Mouse (Mus musculus): ENCODE measurements around the gene Fam81b. TPM values are rescaled to one million over a fixed set of nuclear protein-coding genes. Genes with fewer than 3 reads are reported as not detected.
"Not testable (repeated sequence)": the region's sequence is repeated elsewhere in the genome, so short reads cannot be mapped to it uniquely, and the experiment has no call there.

Gene Fam81b
- polyA plus RNA-seq (2014; fragmentation: Nextera tagmentation; extraction: Ambion mirVana): not detected in 2 replicates

DNA sequence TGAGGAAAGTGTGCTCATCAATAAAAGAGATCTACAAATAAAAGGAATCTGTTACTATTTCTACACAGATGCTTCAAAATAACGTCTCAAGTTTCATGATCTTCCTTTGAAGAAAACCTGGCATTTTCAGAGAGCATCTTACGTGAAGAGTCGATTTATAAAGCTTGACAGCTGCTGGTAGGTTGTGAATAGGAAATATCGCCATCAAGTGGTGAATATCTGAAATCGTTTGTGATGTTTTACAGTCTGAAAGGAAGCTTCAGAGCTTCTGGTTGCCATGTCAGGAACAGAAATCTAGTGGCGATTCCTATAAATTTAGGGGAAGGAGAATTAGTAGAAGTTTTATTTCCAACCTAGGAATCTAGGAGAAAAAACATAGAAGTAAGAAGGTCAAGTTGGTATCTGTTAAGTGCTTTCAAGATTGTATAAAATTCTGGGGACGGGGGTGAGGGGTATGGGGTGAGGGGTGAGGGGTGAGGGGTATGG is at the start of gene Fam81b:
Gene Fam81b, minus strand, starts transcription at position 436 of the 486 bp plus-strand sequence.
- Histone ChIP-seq H3K4me3 (ENCODE audit: low read depth, low read length) (no peak within 1 kb of the TSS), H3K36me3 (ENCODE audit: control insufficient read depth, insufficient read depth, low read length) (no peaks in the 10 kb centered on the region), H3K9me3 (replicated peaks; ENCODE audit: control insufficient read depth, low read length) (no peaks in the 10 kb centered on the region), H3K27me3 (ENCODE audit: control insufficient read depth, insufficient read depth, low read length) (no peaks in the 10 kb centered on the region), H3K27ac (ENCODE audit: low read depth, low read length) (no peak within 1 kb of the TSS), H3K9ac (ENCODE audit: low read depth, low read length) (no peak within 1 kb of the TSS), H3K4me1 (ENCODE audit: control insufficient read depth, insufficient read depth, low read length) (no peaks in the 10 kb centered on the region), H3K4me2 (no peak within 1 kb of the TSS)
- ATAC-seq (replicated peaks; ENCODE audit: insufficient number of reproducible peaks, low FRiP score, low TSS enrichment): no peak
- WGBS (ENCODE audit: insufficient replicate concordance): 34% methylated on average over 7 of the region's 7 CpGs

DNA sequence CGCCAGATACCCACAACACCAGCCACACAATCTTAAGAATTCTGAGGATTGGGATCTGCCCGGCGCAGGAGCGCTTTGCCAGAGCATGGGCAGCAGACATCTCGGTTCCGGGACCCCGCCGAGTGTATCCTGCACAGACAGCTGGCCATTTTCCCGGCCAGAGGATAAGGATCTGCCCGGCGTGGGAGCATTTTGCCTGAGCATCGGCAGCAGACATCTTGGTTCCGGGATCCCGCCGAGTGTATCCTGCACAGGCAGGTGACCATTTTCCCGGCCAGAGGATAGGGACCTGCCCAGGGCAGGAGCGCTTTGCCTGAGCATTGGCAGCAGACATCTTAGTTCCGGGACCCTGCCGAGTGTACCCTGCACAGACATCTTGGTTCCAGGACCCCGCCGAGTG is 41.1 kb upstream of the Fam81b start:
- 46% methylated on average over 18 of the region's 21 CpGs for WGBS (ENCODE audit: insufficient replicate concordance)
- H3K27ac ChIP-seq (ENCODE audit: low read depth, low read length); H3K4me1 ChIP-seq (ENCODE audit: control insufficient read depth, insufficient read depth, low read length); H3K4me2 ChIP-seq; H3K9me3 ChIP-seq (replicated peaks; ENCODE audit: control insufficient read depth, low read length); H3K36me3 ChIP-seq (ENCODE audit: control insufficient read depth, insufficient read depth, low read length); ATAC-seq (replicated peaks; ENCODE audit: insufficient number of reproducible peaks, low FRiP score, low TSS enrichment); H3K27me3 ChIP-seq (ENCODE audit: control insufficient read depth, insufficient read depth, low read length); H3K9ac ChIP-seq (ENCODE audit: low read depth, low read length); H3K4me3 ChIP-seq (ENCODE audit: low read depth, low read length): not testable (repeated sequence)

DNA sequence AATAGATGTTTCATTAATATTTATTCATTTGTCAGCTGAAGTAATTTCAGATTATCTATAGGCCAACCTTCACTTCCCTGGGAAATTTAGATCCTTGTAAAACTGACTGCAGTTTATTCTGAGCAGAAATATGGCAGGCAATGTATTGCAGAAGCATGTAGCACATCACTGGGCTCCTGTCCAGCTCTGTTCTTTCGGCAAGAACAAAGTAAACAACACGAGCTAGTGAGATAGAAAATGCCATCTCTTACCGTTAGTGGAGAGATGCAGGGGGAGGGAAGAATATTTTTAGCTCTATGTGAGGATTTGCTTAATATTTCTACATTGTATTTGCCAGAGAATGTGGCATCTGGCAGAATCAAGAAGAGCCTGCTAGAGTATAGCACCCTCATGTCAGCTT is 13.8 kb upstream of the Fam81b start:
- no peak overlapping the region for H3K9ac ChIP-seq (ENCODE audit: low read depth, low read length)
- H3K27me3 ChIP-seq (ENCODE audit: control insufficient read depth, insufficient read depth, low read length): no peaks in the 10 kb centered on the region
- no peak overlapping the region for H3K27ac ChIP-seq (ENCODE audit: low read depth, low read length)
- no peaks in the 10 kb centered on the region for H3K36me3 ChIP-seq (ENCODE audit: control insufficient read depth, insufficient read depth, low read length)
- H3K4me2 ChIP-seq: no peak overlapping the region
- WGBS (ENCODE audit: insufficient replicate concordance): 43% methylated on average over 3 of the region's 3 CpGs
- no peaks in the 10 kb centered on the region for H3K4me1 ChIP-seq (ENCODE audit: control insufficient read depth, insufficient read depth, low read length)
- no peak for ATAC-seq (replicated peaks; ENCODE audit: insufficient number of reproducible peaks, low FRiP score, low TSS enrichment)
- H3K4me3 ChIP-seq (ENCODE audit: low read depth, low read length): no peak overlapping the region
- no peaks in the 10 kb centered on the region for H3K9me3 ChIP-seq (replicated peaks; ENCODE audit: control insufficient read depth, low read length)

DNA sequence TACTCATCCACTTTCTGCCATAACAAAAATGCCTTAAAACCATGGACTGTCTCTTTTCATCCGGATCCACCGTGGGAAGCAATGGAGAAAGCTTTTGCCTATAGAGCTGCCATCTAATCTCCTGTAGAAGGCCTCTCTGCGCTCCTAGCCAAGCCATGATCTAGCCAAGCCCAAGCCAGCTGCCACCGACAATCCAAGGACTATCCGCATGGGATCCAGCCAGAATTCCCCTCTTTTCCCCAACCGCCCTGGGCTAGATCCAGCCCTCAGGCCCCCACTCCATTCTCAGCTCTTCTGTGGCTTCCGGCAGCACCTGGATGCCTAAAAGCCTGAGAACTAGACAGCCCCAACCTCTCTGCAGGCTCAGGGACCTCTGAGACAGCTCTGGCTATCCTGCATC is 6.7 kb upstream of the Fam81b start:
- Histone ChIP-seq H3K9ac (ENCODE audit: low read depth, low read length) (no peak overlapping the region), H3K36me3 (ENCODE audit: control insufficient read depth, insufficient read depth, low read length) (no peaks in the 10 kb centered on the region), H3K4me2 (no peak overlapping the region), H3K4me1 (ENCODE audit: control insufficient read depth, insufficient read depth, low read length) (no peaks in the 10 kb centered on the region), H3K27ac (ENCODE audit: low read depth, low read length) (no peak overlapping the region), H3K9me3 (replicated peaks; ENCODE audit: control insufficient read depth, low read length) (no peaks in the 10 kb centered on the region), H3K27me3 (ENCODE audit: control insufficient read depth, insufficient read depth, low read length) (no peaks in the 10 kb centered on the region), H3K4me3 (ENCODE audit: low read depth, low read length) (no peak overlapping the region)
- 86% methylated on average over 7 of the region's 7 CpGs for WGBS (ENCODE audit: insufficient replicate concordance)
- ATAC-seq (replicated peaks; ENCODE audit: insufficient number of reproducible peaks, low FRiP score, low TSS enrichment): no peak

GRCm38 (mm10) chr13:76308811-76309210 is 3.9 kb upstream of the Fam81b start:
- Histone ChIP-seq H3K9me3 (replicated peaks; ENCODE audit: control insufficient read depth, low read length) (no peaks in the 10 kb centered on the region), H3K4me1 (ENCODE audit: control insufficient read depth, insufficient read depth, low read length) (no peaks in the 10 kb centered on the region), H3K4me2 (no peak overlapping the region), H3K27me3 (ENCODE audit: control insufficient read depth, insufficient read depth, low read length) (no peaks in the 10 kb centered on the region), H3K36me3 (ENCODE audit: control insufficient read depth, insufficient read depth, low read length) (no peaks in the 10 kb centered on the region), H3K9ac (ENCODE audit: low read depth, low read length) (no peak overlapping the region), H3K27ac (ENCODE audit: low read depth, low read length) (no peak overlapping the region), H3K4me3 (ENCODE audit: low read depth, low read length) (no peak overlapping the region)
- 50% methylated on average over 1 of the region's 1 CpGs for WGBS (ENCODE audit: insufficient replicate concordance)
- ATAC-seq (replicated peaks; ENCODE audit: insufficient number of reproducible peaks, low FRiP score, low TSS enrichment): no peak

GRCm38 (mm10) chr13:76305655-76306365 is 938 bp upstream of the Fam81b start:
- Histone ChIP-seq H3K9ac (ENCODE audit: low read depth, low read length) (no peak overlapping the region), H3K4me3 (ENCODE audit: low read depth, low read length) (no peak overlapping the region), H3K36me3 (ENCODE audit: control insufficient read depth, insufficient read depth, low read length) (no peaks in the 10 kb centered on the region), H3K27ac (ENCODE audit: low read depth, low read length) (no peak overlapping the region), H3K4me1 (ENCODE audit: control insufficient read depth, insufficient read depth, low read length) (no peaks in the 10 kb centered on the region), H3K4me2 (no peak overlapping the region), H3K27me3 (ENCODE audit: control insufficient read depth, insufficient read depth, low read length) (no peaks in the 10 kb centered on the region), H3K9me3 (replicated peaks; ENCODE audit: control insufficient read depth, low read length) (no peaks in the 10 kb centered on the region)
- ATAC-seq (replicated peaks; ENCODE audit: insufficient number of reproducible peaks, low FRiP score, low TSS enrichment): no peak
- 45% methylated on average over 2 of the region's 2 CpGs for WGBS (ENCODE audit: insufficient replicate concordance)

- no peaks in the 10 kb centered on the region for H3K4me1 ChIP-seq (ENCODE audit: control insufficient read depth, insufficient read depth, low read length)
- no peak overlapping the region for H3K4me3 ChIP-seq (ENCODE audit: low read depth, low read length)
- no peaks in the 10 kb centered on the region for H3K9me3 ChIP-seq (replicated peaks; ENCODE audit: control insufficient read depth, low read length)
- no peak overlapping the region for H3K4me2 ChIP-seq
- WGBS (ENCODE audit: insufficient replicate concordance): 89% methylated on average over 3 of the region's 3 CpGs
- no peak overlapping the region for H3K9ac ChIP-seq (ENCODE audit: low read depth, low read length)
- H3K27ac ChIP-seq (ENCODE audit: low read depth, low read length): no peak overlapping the region
- no peaks in the 10 kb centered on the region for H3K36me3 ChIP-seq (ENCODE audit: control insufficient read depth, insufficient read depth, low read length)
- ATAC-seq (replicated peaks; ENCODE audit: insufficient number of reproducible peaks, low FRiP score, low TSS enrichment): no peak
- no peaks in the 10 kb centered on the region for H3K27me3 ChIP-seq (ENCODE audit: control insufficient read depth, insufficient read depth, low read length)
Observed at GRCm38 (mm10) chr13:76305241-76305640, 369 bp upstream of the Fam81b start.

- no peak overlapping the region for H3K4me2 ChIP-seq
- no peaks in the 10 kb centered on the region for H3K36me3 ChIP-seq (ENCODE audit: control insufficient read depth, insufficient read depth, low read length)
- H3K27ac ChIP-seq (ENCODE audit: low read depth, low read length): no peak overlapping the region
- WGBS (ENCODE audit: insufficient replicate concordance): 58% methylated on average over 1 of the region's 1 CpGs
- no peaks in the 10 kb centered on the region for H3K27me3 ChIP-seq (ENCODE audit: control insufficient read depth, insufficient read depth, low read length)
- no peaks in the 10 kb centered on the region for H3K4me1 ChIP-seq (ENCODE audit: control insufficient read depth, insufficient read depth, low read length)
- no peak overlapping the region for H3K9ac ChIP-seq (ENCODE audit: low read depth, low read length)
- no peak overlapping the region for H3K4me3 ChIP-seq (ENCODE audit: low read depth, low read length)
- no peak for ATAC-seq (replicated peaks; ENCODE audit: insufficient number of reproducible peaks, low FRiP score, low TSS enrichment)
- H3K9me3 ChIP-seq (replicated peaks; ENCODE audit: control insufficient read depth, low read length): no peaks in the 10 kb centered on the region
Observed at GRCm38 (mm10) chr13:76304201-76304600, 671 bp downstream of the Fam81b start.

DNA sequence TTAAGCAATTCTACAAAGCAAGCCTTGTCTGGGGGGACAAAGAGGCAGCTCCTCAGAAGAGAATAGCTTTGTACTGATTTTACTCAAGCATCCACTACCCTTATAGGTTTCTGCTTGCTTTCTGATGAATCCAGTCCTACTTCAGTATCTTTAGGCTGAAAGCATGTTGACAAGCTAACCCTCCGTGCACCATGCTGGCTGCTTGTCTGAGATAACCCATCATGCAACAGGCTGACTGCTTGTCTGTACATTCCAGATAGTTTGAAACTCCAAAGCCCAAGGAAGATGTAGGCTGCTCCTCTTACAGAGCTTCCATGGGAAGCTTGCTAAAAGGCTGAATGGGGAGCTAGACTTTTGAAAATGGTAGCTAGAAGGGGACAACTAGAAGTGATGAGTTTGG is 1.7 kb downstream of the Fam81b start:
- no peaks in the 10 kb centered on the region for H3K27me3 ChIP-seq (ENCODE audit: control insufficient read depth, insufficient read depth, low read length)
- 38% methylated on average over 1 of the region's 1 CpGs for WGBS (ENCODE audit: insufficient replicate concordance)
- no peak overlapping the region for H3K27ac ChIP-seq (ENCODE audit: low read depth, low read length)
- H3K4me3 ChIP-seq (ENCODE audit: low read depth, low read length): no peak overlapping the region
- ATAC-seq (replicated peaks; ENCODE audit: insufficient number of reproducible peaks, low FRiP score, low TSS enrichment): no peak
- H3K9ac ChIP-seq (ENCODE audit: low read depth, low read length): no peak overlapping the region
- no peak overlapping the region for H3K4me2 ChIP-seq
- no peaks in the 10 kb centered on the region for H3K4me1 ChIP-seq (ENCODE audit: control insufficient read depth, insufficient read depth, low read length)
- no peaks in the 10 kb centered on the region for H3K36me3 ChIP-seq (ENCODE audit: control insufficient read depth, insufficient read depth, low read length)
- H3K9me3 ChIP-seq (replicated peaks; ENCODE audit: control insufficient read depth, low read length): no peaks in the 10 kb centered on the region
